Mouse (Mus musculus) liver, adult 2 months (tissue): ENCODE results near the gene Disc1.

Experiments
- CTCF ChIP-seq: fragments of 200-500 bp; IDR thresholded peaks from 2 replicates; pipeline ENCODE4 v1.5.1; 2011; ENCODE audit warnings: low read depth, low read length, control low read depth
- POLR2A ChIP-seq: fragments of 200-500 bp; IDR thresholded peaks from 2 replicates; pipeline ENCODE4 v1.6.1; 2011; ENCODE audit warnings: low read length, control low read depth; ENCODE audit not compliant: insufficient read depth; ENCODE audit errors: extremely low read depth

DNA sequence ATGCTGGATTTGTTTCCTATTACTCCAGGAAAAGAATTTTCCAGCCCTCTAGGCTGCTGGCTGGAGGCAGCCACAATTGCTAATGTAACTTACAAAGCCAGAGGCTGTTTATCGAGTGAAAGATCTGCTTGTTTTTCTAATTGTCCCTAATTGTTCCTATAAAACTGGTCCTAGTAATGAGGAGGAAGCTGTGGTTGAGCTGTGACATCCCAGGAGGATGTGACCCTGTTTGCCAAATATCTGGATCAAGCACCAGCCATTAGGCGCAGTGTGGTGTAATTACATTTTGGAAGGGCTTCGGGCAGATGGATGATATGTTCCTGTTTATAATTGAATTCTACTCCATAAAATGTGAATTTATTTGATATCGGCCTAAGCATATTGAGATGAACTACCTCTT lies 233.3 kb downstream of the Disc1 start:
- no peak for TF ChIP-seq CTCF
- TF ChIP-seq POLR2A = no peak
